Mouse (Mus musculus) myocyte (in vitro differentiated cells): ENCODE data around the gene Samd4. TPM values are rescaled to one million over a fixed set of nuclear protein-coding genes. Genes with fewer than 3 reads are reported as not detected.
A peak's percentile ranks its signal among the peaks of the same experiment; 100 is the strongest.

Experiments used
- H3K27me3 ChIP-seq: one replicate; pipeline ENCODE4 v1.6.1; 2011; ENCODE audit not compliant: control insufficient read depth, insufficient read depth, insufficient read length
- H3K36me3 ChIP-seq: one replicate; pipeline ENCODE4 v1.6.1; 2011; ENCODE audit not compliant: control insufficient read depth, insufficient read depth
- H3K4me2 ChIP-seq: one replicate; pipeline ENCODE4 v1.6.1; 2011; ENCODE audit warnings: low read depth, control low read depth
- H3K4me3 ChIP-seq: one replicate; pipeline ENCODE4 v1.5.1; 2011; ENCODE audit warnings: mild to moderate bottlenecking, control low read depth, moderate library complexity
- H3K79me2 ChIP-seq: one replicate; pipeline ENCODE4 v1.6.1; 2011; ENCODE audit not compliant: control insufficient read depth, insufficient read depth
- H3ac ChIP-seq: one replicate; pipeline ENCODE4 v1.6.1; 2011; ENCODE audit not compliant: control insufficient read depth, insufficient read length
- CEBPB ChIP-seq: IDR thresholded peaks from 2 replicates; pipeline ENCODE4 v1.6.1; 2011; ENCODE audit warnings: mild to moderate bottlenecking, moderate library complexity; ENCODE audit not compliant: poor library complexity, insufficient read depth, severe bottlenecking
- MAX ChIP-seq: IDR thresholded peaks from one replicate; pipeline ENCODE4 v1.6.1; 2011; ENCODE audit warnings: low read depth, mild to moderate bottlenecking, control low read depth
- MYOD1 ChIP-seq, 3 experiments: IDR thresholded peaks; one replicate each; pipeline ENCODE4 v1.6.1; 2011; ENCODE audit warnings: control low read depth in 2 of 3, low read depth in 2 of 3, mild to moderate bottlenecking in 2 of 3, moderate library complexity in 1 of 3; ENCODE audit not compliant: insufficient read length in 2 of 3, control insufficient read depth in 1 of 3
- POLR2A ChIP-seq: IDR thresholded peaks from one replicate; pipeline ENCODE4 v1.6.1; 2011; ENCODE audit warnings: low read depth, mild to moderate bottlenecking, control low read depth, moderate library complexity; ENCODE audit not compliant: insufficient read length
- POLR2AphosphoS2 ChIP-seq: IDR thresholded peaks from one replicate; pipeline ENCODE4 v1.6.1; 2011; ENCODE audit warnings: low read depth, control low read depth; ENCODE audit not compliant: insufficient read length
- REST ChIP-seq: IDR thresholded peaks from one replicate; pipeline ENCODE4 v1.6.1; 2011; ENCODE audit warnings: mild to moderate bottlenecking, control low read depth, moderate library complexity; ENCODE audit not compliant: insufficient read depth, insufficient read length
- SRF ChIP-seq: IDR thresholded peaks from one replicate; pipeline ENCODE4 v1.6.1; 2011; ENCODE audit warnings: low read depth; ENCODE audit not compliant: control insufficient read depth, insufficient read length
- TCF12 ChIP-seq: IDR thresholded peaks from one replicate; pipeline ENCODE4 v1.6.1; 2011; ENCODE audit warnings: mild to moderate bottlenecking, control low read depth; ENCODE audit not compliant: poor library complexity, insufficient read depth, severe bottlenecking
- TCF3 ChIP-seq: IDR thresholded peaks from one replicate; pipeline ENCODE4 v1.6.1; 2011; ENCODE audit warnings: low read depth, control low read depth; ENCODE audit not compliant: insufficient read length
- USF1 ChIP-seq: IDR thresholded peaks from one replicate; pipeline ENCODE4 v1.6.1; 2011; ENCODE audit warnings: low read depth, mild to moderate bottlenecking, control low read depth, moderate library complexity
- polyA plus RNA-seq: library from polyadenylated mRNA; unstranded; fragments of >200 nt; fragmentation: generic; extraction: Trizol; gene quantifications from one replicate; pipeline ENCODE4 v1.2.1, GENCODE M21; 2012; ENCODE audit warnings: missing spikeins

Gene Samd4
- polyA plus RNA-seq, 1 experiment: 15.7 TPM

- peaks cover 65% of the 10 kb centered on the region for H3K79me2 ChIP-seq
- H3ac ChIP-seq: no peak overlapping the region
- H3K27me3 ChIP-seq: no peaks in the 10 kb centered on the region
- peak overlapping the region; percentile 63 for H3K4me2 ChIP-seq
- no peak for TF ChIP-seq SRF
- no peak for TF ChIP-seq REST
- peak; percentile 69 for TF ChIP-seq CEBPB
- TF ChIP-seq POLR2A: no peak
- H3K4me3 ChIP-seq: no peak overlapping the region
- H3K36me3 ChIP-seq: peaks cover 9% of the 10 kb centered on the region
These were observed 41.8 kb downstream of the Samd4 start for GRCm38 (mm10) chr14:46924422-46924821.

DNA sequence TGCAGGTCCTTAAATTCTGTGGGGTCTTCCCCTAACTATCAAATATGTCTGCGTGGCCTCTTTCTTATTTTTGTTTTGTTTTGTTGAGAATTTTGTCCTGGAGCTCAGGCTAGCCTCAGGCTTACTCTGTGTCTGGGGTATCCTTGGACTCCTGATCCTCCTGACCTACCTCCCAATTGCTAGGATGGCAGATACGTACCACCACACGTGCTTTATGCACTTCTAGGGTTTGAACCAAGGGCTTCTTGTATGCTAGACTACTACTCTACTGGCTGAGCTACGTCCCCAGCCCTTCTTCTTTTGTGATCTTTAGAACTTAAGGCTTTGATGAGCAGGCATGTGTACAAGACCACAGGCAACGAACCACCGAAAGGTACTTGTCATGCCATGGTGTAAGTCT is 45.9 kb downstream of the Samd4 start:
- H3ac ChIP-seq: no peak overlapping the region
- H3K79me2 ChIP-seq: peaks cover 40% of the 10 kb centered on the region
- no peak overlapping the region for H3K4me2 ChIP-seq
- no peak overlapping the region for H3K4me3 ChIP-seq
- no peak for TF ChIP-seq TCF12
- TF ChIP-seq POLR2AphosphoS2: no peak
- TF ChIP-seq SRF: no peak
- H3K27me3 ChIP-seq: no peaks in the 10 kb centered on the region
- peaks cover 9% of the 10 kb centered on the region for H3K36me3 ChIP-seq

DNA sequence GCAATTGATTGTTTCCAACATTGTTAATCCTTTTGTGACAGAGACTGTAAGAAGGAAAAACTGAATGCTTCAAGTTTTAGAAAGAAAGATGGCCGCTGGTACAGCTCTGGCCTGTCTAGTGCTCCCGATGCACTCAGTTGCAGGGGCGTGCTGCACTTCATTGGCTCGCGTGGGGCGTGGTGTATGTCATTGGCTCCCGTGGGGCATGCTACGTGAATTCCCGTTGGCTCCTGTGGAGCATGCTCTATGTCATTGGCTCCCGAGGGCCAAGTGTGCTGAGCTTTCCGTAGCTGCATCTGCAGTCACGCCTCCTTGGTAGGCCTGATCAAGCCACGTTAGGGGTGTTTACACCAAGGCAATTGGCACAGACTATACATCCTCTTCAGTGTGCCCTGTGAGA is 49.5 kb downstream of the Samd4 start:
- TF ChIP-seq TCF3: no peak
- peak; percentile 16 for TF ChIP-seq POLR2AphosphoS2
- no peak for TF ChIP-seq MAX
- TF ChIP-seq TCF12: no peak
- H3K4me3 ChIP-seq: no peak overlapping the region
- H3K4me2 ChIP-seq: no peak overlapping the region
- H3K27me3 ChIP-seq: no peaks in the 10 kb centered on the region
- H3ac ChIP-seq: no peak overlapping the region
- peaks cover 27% of the 10 kb centered on the region for H3K79me2 ChIP-seq
- no peaks in the 10 kb centered on the region for H3K36me3 ChIP-seq

- Histone ChIP-seq H3K79me2 (peaks cover 25% of the 10 kb centered on the region), H3K4me3 (no peak overlapping the region), H3K36me3 (no peaks in the 10 kb centered on the region), H3K4me2 (no peak overlapping the region), H3ac (no peak overlapping the region), H3K27me3 (no peaks in the 10 kb centered on the region)
- TF ChIP-seq SRF: no peak
- TF ChIP-seq USF1: no peak
- no peak for TF ChIP-seq POLR2A
These were observed 50.1 kb downstream of the Samd4 start for GRCm38 (mm10) chr14:46932708-46933107.

DNA sequence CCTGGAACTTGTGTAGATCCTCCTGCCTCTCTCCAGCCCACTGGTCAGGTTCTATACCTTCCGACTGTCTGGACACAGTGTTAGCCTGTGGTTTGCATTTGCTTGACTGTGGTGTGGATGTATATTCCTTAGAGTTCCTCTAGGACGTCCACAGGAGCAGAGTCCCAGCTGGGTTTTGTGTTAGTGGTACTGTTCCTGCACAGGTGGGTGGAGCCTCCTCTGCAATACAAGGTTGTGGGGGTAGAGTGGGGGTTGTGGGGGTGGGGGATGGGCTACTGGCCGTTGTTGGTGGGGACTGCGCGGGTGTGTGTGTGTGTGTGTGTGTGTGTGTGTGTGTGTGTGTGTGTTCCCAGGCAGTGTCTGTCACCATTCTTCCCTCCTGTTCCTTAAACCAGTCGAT is 58.4 kb downstream of the Samd4 start:
- H3K79me2 ChIP-seq: peaks cover 39% of the 10 kb centered on the region
- H3ac ChIP-seq: no peak overlapping the region
- no peak overlapping the region for H3K4me3 ChIP-seq
- TF ChIP-seq MAX (no peak), TCF12 (no peak)
- H3K4me2 ChIP-seq: no peak overlapping the region
- H3K27me3 ChIP-seq: no peaks in the 10 kb centered on the region
- H3K36me3 ChIP-seq: no peaks in the 10 kb centered on the region

DNA sequence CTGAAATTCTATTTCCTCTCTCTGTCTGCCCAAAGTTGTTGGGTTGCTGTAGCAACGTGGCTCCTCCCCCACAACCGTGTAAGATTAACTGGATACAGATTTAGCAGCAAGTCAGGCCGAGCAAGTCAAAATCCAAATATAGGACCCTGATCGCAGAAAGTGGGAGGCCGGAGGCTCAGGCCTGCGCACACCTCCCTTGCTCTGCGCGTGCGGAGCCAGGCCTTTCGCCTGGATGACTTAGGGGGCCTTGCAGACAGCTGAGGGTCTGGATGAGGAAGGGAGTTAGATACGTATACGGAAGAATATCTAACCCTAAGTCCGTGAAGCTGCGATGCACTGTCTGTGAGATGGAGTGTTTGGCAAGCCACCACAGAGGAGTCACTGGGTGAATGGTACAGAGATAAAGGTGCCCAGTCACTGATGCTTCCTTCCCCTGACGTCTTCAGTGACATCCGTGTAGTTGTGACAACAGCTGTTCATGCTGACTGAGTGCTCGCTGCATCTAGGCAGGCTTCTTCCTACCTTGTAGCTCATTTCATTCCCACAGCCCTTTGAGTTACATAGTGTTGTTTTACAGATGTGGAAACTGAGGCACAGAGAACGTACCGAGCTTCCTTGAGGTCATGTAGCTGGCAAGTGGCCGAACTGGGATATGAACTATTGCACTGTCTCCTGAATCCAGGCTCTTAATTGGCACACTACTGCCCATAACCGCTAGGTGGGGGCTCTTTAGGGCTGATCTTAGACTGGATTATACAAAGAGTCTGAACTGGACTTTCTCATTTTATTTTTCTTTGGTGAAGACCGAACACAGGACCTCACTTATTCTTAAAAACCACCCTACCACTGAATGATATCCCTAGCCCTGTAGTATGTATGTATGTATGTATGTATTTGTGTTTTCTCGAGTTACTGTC is 59.5 kb downstream of the Samd4 start:
- Histone ChIP-seq H3K79me2 (peaks cover 49% of the 10 kb centered on the region), H3ac (no peak overlapping the region), H3K27me3 (no peaks in the 10 kb centered on the region), H3K36me3 (no peaks in the 10 kb centered on the region), H3K4me2 (peak overlapping the region; percentile 30), H3K4me3 (no peak overlapping the region)
- TF ChIP-seq MYOD1 (IDR thresholded peaks at IDR 0.05; ENCODE audit: control insufficient read depth in 1 of 3, insufficient read length in 2 of 3, low read depth in 2 of 3) (peak in 1 of 3 experiments; percentile 55), CEBPB (no peak), POLR2A (peak; percentile 10)

DNA sequence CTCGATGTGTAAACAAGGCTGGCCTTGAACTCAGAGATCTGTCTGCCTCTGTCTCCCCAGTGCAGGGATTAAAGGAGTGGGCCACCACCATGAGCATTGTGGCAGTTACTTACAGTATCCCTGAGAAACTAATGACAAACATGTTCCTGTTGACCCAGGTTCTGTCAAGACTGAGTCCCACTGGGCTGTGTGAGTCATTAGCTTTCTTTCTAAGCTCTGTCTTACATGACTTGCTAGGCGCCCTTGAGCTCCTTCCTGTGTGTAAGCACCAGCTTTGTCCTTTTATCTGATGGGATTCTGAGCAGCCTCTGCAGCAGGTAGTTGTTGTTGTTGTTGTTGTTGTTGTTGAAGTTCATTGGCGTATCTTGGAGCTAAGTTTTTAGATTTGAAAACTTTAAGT is 61.8 kb downstream of the Samd4 start:
- Histone ChIP-seq H3K4me2 (no peak overlapping the region), H3K36me3 (no peaks in the 10 kb centered on the region), H3K79me2 (peaks cover 67% of the 10 kb centered on the region), H3K4me3 (no peak overlapping the region), H3K27me3 (no peaks in the 10 kb centered on the region), H3ac (no peak overlapping the region)
- no peak for TF ChIP-seq POLR2AphosphoS2
